Mouse (Mus musculus) MN1 (cell line): Measurements from ENCODE around the gene Immp2l.

Source experiments
- DNase-seq: peaks from one replicate; pipeline ENCODE4 v3.0.0-alpha.2; 2016; ENCODE audit warnings: low spot score

The Immp2l gene

DNA sequence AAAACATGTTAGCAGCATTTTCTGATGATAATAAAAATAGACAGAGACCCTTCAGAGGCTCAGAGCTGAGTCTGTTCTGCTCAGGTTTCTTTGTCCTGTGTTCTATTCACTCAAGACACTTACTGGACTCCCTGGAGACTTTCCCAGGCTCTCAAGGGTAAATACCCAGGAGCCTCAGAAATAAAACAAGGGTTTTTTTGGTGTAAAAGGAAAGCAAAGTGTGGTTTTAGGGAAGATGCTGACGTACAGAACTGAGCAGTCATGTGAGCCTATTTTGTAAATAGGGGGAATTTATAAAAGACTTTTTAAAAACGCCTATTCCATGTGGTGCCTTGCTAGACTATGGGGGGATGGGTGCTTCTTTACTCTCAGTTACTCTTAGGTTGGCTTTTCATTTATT lies 502.8 kb downstream of the Immp2l start:
- no peak for DNase-seq

- DNase-seq: no peak
These were observed 504.5 kb downstream of the Immp2l start for GRCm38 (mm10) chr12:41528410-41528809.

DNA sequence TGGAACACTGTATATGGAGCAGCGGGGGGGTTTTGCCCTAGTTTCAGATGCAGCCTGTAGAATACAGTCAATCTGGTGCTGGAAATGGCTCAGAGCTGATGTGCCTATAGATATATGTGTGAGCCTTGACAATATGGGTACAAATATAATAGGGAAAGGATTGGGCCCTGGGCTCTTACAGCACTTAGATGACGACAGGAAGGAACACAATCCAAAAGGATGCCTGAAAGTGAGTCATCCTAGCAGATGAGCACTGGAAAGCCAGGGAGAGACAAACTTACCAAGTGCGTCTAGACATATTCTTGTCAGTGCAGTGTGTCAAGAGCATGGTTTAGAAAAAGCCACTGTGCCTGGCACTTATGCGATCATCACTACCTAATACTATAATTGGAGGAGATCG lies 516.1 kb downstream of the Immp2l start:
- no peak for DNase-seq

GRCm38 (mm10) chr12:41551578-41551977 lies 527.7 kb downstream of the Immp2l start:
- DNase-seq: no peak

DNA sequence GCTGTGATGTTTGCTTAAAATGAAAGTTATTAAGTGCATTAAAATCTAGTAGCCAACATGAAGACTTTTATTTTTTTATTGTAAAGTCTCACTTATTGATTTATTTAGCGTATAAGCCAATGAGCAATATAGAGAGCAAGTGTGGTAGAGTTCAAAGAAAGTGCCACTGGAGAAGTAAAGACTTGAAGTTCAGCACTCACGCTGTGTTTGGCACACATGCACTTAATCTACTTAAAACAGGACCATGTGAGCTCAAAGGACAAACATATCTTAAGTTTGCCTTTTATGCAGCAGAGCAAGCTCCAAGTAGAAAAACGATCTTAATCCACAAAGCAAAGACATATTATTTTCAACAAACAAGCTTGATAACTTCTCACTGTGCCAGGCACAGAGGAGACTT lies 533.9 kb downstream of the Immp2l start:
- no peak for DNase-seq

GRCm38 (mm10) chr12:41558956-41559735 lies 535.3 kb downstream of the Immp2l start:
- no peak for DNase-seq

- peak; percentile 71 for DNase-seq
These were observed 541.9 kb downstream of the Immp2l start for GRCm38 (mm10) chr12:41565540-41566432.

- DNase-seq: peak; percentile 40
These were observed 542.5 kb downstream of the Immp2l start for GRCm38 (mm10) chr12:41566433-41566794.

- no peak for DNase-seq
These were observed 549.9 kb downstream of the Immp2l start for GRCm38 (mm10) chr12:41573754-41574153.

DNA sequence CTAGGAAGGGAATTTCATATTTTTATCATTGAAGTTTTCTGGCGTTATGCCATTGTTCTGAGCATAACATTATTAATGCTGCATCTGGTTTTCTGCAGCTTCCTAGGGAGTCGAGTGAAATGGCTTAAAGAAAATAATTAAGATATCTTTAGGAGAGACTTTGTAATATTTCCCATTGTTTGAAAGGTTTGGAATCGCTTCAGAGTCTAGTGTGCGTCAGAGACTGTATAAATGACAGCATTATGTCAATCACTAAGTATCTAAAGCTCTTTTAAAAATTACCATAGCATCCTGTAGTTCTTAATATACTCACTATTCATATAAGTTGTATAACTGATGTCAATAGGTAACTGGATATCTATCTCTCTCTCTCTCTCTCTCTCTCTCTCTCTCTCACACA lies 551.3 kb downstream of the Immp2l start:
- no peak for DNase-seq

- no peak for DNase-seq
These were observed 569.5 kb downstream of the Immp2l start for GRCm38 (mm10) chr12:41593401-41593800.

DNA sequence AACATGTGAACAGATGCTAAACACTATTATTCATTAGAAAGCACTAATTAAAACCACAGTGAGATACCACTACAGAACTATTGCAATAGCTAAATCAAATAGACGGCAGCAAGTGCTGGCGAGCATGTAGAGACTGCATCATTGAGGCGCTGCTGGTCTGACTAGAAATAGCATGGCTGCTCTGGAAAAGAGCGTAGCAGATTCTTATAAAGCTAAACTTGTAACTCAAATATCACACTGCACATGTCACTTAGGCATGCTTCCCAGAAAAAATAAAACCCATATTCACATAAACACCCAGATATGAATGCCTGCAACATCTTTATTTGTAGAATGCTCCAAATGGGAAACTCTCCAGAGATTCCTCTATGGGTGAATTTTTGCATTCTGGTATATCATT lies 570.1 kb downstream of the Immp2l start:
- no peak for DNase-seq

DNA sequence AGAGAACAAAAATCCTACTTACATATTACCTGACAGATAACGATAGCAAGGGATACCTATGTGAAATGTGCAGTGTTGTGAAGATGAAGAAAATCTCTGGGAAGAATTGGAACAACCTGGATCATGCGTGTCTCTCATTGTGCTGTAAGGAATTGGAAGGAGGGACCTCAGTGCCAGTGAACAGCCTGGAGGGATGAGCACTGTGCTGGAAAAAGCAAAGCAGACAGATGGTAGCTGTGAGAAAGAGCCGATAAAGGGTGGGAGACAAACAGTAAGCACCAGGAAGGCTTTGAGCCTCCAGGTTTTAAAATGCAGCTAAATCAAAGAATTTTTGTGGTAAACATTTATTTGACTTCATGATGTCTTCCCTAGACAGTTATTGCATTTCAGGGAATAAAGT lies 591.4 kb downstream of the Immp2l start:
- DNase-seq: no peak

- no peak for DNase-seq
These were observed 597.5 kb downstream of the Immp2l start for GRCm38 (mm10) chr12:41621341-41621740.

GRCm38 (mm10) chr12:41643262-41643661 lies 619.4 kb downstream of the Immp2l start:
- DNase-seq: no peak

- DNase-seq: no peak
These were observed 621.1 kb downstream of the Immp2l start for GRCm38 (mm10) chr12:41644802-41645551.

GRCm38 (mm10) chr12:41646956-41647575 lies 623.2 kb downstream of the Immp2l start:
- peak; percentile 52 for DNase-seq

- DNase-seq: no peak
These were observed 623.8 kb downstream of the Immp2l start for GRCm38 (mm10) chr12:41647675-41648074.

DNA sequence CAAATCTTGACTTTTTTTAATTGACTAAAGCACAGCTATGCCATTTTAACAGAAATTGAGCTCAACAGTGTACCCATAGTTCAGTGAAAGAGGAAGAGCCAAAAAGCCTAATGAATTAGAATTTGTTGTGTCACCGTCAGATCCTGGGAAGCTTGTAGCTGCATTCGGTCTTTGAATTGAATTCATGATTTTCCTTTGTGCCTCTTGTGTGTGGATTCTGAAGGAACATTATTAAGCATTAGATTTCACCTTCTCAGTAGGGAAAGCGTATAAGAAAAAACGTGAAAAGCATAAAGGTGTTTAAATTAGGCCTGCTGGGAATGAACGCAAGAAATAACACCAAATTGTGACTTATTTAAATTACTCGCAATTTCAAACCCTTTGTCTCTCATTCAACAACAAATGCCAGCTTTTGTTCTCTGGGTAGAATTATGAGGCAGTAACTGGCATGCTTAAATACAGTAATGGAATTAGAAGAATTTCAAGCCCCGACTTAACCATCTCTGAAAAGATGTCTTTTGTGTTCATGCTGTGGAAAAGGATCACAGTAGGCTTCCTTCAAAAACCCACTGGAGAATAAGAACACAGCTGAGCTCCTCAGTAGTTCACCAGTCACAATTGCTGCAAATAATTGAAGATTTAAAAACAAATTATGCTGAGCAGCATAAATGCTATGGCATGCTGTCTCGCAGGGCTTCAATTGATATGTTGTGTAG lies 626.1 kb downstream of the Immp2l start:
- DNase-seq: no peak

GRCm38 (mm10) chr12:41668280-41668679 lies 644.4 kb downstream of the Immp2l start:
- no peak for DNase-seq

GRCm38 (mm10) chr12:41669481-41669880 lies 645.6 kb downstream of the Immp2l start:
- no peak for DNase-seq
